Mouse (Mus musculus) Patski (cell line): ENCODE measurements around the gene Ube2e2. TPM values are rescaled to one million over a fixed set of nuclear protein-coding genes. Genes with fewer than 3 reads are reported as not detected.
A peak's percentile ranks its signal among the peaks of the same experiment; 100 is the strongest.

Experiments
- ATAC-seq: fragments of 100-300 bp; one replicate; pipeline ENCODE4 v1.8.0; 2021
- CTCF ChIA-PET: fragments of 350-600 bp; sonication (Branson Sonifier 250); formaldehyde crosslinking; loops from one replicate; lab custom pipeline; 2022; ENCODE audit warnings: inconsistent platforms; lab: Charles Lee
- POLR2A ChIA-PET: fragments of 350-600 bp; sonication (Branson Sonifier 250); formaldehyde crosslinking; loops from one replicate; lab custom pipeline; 2022; ENCODE audit warnings: antibody characterized with exemption, inconsistent platforms; lab: Charles Lee
- DNase-seq: peaks from one replicate; pipeline ENCODE4 v3.0.0-alpha.2; 2011; ENCODE audit warnings: low read depth, low spot score
- H3K27me3 ChIP-seq: fragments of 371-371 bp; one replicate; pipeline ENCODE4 v1.5.1; 2021
- CTCF ChIP-seq: fragments of 100-300 bp; IDR thresholded peaks from one replicate; pipeline ENCODE4 v1.5.1; 2021
- in situ Hi-C: fragments of 300-500 bp; cut with MboI; formaldehyde crosslinking; loops from 3 replicates; pipeline ENCODE4 v1.11.1; 2018; ENCODE audit warnings: low pct_unique_long_range_greater_than_20kb, mixed read lengths
- polyA plus RNA-seq: library from polyadenylated mRNA; unstranded; gene quantifications from one replicate; pipeline ENCODE4 v1.2.3, GENCODE M21; 2021

Gene Ube2e2
- polyA plus RNA-seq, 1 experiment from 2014 or later = 43.6 TPM

DNA sequence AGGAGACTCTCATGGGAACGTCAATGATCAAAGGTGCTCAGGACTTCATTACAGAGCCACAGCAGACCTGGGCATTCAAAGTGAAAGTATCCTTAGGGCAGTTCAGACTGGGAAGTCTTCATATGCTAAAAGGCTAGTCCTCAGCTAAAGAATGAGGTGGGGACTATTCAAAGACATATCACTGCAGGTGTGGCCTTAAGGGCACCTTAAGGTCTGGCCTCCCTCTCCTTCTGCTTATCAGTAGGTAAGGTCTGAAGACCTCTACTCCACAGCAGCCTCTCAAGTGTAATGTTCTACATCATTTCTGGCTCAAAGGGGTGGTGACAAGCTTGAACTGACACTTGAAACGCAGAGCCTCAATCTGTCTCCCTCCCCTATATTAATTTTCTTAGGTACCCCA lies 98.3 kb downstream of the Ube2e2 start:
- POLR2A ChIA-PET = no interaction called here
- CTCF ChIA-PET = interaction anchor here (1.6 kb wide), 1 partner anchor 17 kb away, joined by 4 read pairs; no protein-coding TSS in a partner anchor
- no peaks in the 10 kb centered on the region for H3K27me3 ChIP-seq
- no peak for DNase-seq
- in situ Hi-C loops = no loop called here
- no peak for TF ChIP-seq CTCF
- ATAC-seq = no peak

DNA sequence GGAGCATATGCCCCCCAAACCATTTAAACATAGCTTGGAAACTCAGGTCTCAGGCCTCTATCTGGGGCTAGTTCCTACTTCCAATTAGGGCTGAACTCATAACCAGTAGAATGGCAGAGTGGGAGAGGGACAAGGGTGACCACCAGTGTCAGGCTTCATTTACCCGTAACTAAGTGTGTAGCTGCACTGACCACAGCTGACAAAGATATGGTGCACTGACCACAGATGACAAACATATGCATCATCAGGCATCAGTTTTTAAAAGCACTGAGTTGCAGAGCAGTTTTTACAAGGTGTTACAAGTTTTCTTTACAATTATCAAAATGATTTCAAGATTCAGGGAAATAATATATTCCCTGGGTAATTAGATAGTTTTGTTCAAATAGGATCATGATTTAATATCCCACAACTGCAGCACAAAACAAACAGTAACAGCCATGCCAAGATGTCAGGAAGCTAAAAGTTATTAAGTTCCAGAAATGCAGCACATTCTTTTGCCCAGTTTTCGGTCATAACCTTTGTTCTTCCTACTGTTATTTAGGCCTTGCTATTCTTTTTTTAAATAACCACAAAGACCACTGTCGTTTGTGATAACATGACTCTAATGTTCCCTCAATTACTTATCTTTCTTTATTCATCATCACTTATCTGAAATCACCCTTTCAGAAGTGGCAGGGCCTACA lies 114.9 kb downstream of the Ube2e2 start:
- no peaks in the 10 kb centered on the region for H3K27me3 ChIP-seq
- in situ Hi-C loops = no loop called here
- no peak for TF ChIP-seq CTCF
- ATAC-seq (peak; percentile 92), DNase-seq (peak; percentile 25)
- CTCF ChIA-PET = interaction anchor here (1.1 to 1.7 kb wide), 2 partner anchors 17 to 99 kb away, joined by 4 read pairs; no protein-coding TSS in a partner anchor
- POLR2A ChIA-PET = no interaction called here

DNA sequence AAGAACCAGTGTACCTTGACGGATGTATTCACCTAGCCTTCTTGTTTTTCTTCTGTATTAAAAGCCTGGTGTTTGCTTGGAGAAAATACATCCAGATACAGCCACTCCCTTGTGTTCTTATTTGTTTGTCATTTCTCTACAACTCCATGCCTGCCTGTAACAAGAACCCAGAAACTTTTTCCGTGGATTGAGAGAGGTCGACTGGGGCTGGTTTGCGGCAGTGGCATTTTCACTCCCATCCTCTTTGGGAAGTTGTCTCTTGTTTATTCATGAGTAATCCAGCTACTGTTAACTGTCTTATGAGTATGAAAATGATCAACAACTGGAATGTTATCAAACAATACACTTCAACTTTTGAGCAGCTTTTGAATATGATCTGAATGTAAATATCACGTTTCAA lies 115.8 kb downstream of the Ube2e2 start:
- in situ Hi-C loops = no loop called here
- ChIA-PET CTCF (interaction anchor here (1.1 to 1.7 kb wide), 3 partner anchors 10 to 100 kb away, joined by 3 to 4 read pairs (median 4); no protein-coding TSS in a partner anchor), POLR2A (no interaction called here)
- ATAC-seq (no peak), DNase-seq (no peak)
- TF ChIP-seq CTCF = no peak
- H3K27me3 ChIP-seq = no peaks in the 10 kb centered on the region

DNA sequence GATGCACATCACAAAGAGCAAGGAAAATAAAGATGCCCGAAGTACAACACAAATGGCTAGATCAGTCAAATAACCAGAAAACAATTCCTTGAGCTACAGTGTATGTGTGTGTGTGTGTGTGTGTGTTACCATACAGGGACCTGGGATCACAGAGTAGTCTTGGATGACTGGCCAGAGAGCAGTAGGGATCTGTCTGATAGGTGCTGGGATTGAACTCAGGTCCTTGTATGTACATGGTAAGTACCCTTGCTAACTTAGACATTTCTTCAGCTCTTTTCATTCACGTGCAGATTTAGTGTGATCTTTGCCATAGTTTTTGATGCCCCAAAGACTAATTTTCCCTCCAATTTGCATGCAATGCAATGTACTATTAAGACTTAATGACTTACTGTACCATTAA lies 117.9 kb downstream of the Ube2e2 start:
- in situ Hi-C loops = no loop called here
- DNase-seq (no peak), ATAC-seq (no peak)
- ChIA-PET POLR2A (no interaction called here), CTCF (interaction anchor here (0.5 kb wide), 1 partner anchor 109 kb away, joined by 3 read pairs; no protein-coding TSS in a partner anchor)
- TF ChIP-seq CTCF = no peak
- H3K27me3 ChIP-seq = no peaks in the 10 kb centered on the region

DNA sequence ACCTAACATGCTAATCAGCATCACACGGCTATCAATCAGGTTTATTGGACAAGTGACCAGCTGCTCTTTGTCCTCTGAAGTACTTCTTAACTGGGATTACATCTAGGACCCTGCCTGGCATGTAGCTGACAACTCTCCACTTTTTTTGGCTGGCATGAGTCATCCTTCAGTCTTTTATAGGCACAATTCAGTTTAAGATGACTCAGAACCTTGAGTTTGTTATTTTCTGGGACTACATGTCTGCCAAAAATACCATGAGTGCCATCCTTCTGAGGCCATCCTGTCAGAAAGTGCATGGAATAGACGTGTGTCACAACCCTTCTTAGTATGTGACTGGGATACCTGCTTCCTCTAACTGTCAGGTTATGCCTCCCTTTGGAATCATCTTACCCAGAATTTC lies 120.3 kb downstream of the Ube2e2 start:
- H3K27me3 ChIP-seq = no peaks in the 10 kb centered on the region
- POLR2A ChIA-PET = no interaction called here
- ATAC-seq (peak; percentile 98), DNase-seq (peak; percentile 53)
- TF ChIP-seq CTCF = no peak
- CTCF ChIA-PET = no interaction called here
- in situ Hi-C loops = no loop called here

GRCm38 (mm10) chr14:18759601-18760356 lies 134.3 kb downstream of the Ube2e2 start:
- CTCF ChIA-PET = no interaction called here
- TF ChIP-seq CTCF = no peak
- POLR2A ChIA-PET = no interaction called here
- ATAC-seq (no peak), DNase-seq (no peak)
- in situ Hi-C loops = no loop called here
- no peaks in the 10 kb centered on the region for H3K27me3 ChIP-seq

GRCm38 (mm10) chr14:18758595-18759532 lies 135.2 kb downstream of the Ube2e2 start:
- CTCF ChIA-PET = no interaction called here
- ATAC-seq = no peak
- H3K27me3 ChIP-seq = no peaks in the 10 kb centered on the region
- TF ChIP-seq CTCF = no peak
- in situ Hi-C loops = no loop called here
- DNase-seq = no peak
- POLR2A ChIA-PET = interaction anchor here (0.6 kb wide), 1 partner anchor 72 kb away, joined by 3 read pairs; no protein-coding TSS in a partner anchor

DNA sequence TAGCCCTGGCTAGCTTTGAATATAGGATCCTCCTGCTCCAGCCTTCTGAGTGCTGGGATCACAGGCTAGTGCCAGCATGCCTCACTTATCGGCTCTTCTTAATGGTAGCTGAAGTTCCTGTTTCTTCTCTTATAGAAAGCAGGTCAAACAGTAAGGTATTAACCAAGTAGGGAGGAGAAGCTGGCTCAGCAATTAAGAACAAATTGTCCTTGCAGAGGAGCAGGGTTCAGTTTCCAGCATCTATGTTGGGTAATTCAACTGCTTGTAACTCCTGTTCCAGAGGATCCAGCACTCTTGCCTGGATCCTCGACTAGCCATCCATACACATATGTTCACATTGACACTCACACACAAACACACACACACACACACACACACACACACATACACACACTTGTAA lies 136.1 kb downstream of the Ube2e2 start:
- ATAC-seq (no peak), DNase-seq (no peak)
- ChIA-PET CTCF (no interaction called here), POLR2A (no interaction called here)
- H3K27me3 ChIP-seq = no peaks in the 10 kb centered on the region
- in situ Hi-C loops = no loop called here
- no peak for TF ChIP-seq CTCF

DNA sequence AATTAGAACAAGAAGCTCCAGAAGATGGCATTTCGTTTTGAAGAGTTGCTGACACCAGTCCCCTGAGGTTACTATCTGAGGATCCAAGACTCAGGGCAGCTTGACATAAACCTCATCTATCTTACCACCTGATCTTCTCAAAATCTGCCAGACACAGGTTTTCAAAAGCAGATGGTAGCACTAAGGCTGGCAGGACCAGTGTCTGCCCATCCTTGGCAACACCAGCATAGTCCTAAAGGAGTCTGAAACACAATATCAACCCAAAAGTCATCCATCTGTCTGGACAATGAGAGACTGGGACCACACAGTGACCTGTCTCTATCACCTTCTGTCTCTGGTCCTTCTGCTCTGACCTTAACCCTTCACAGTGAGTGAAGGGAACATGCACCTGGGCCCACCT lies 138.7 kb downstream of the Ube2e2 start:
- ATAC-seq (no peak), DNase-seq (no peak)
- CTCF ChIA-PET = no interaction called here
- no peak for TF ChIP-seq CTCF
- POLR2A ChIA-PET = no interaction called here
- H3K27me3 ChIP-seq = no peaks in the 10 kb centered on the region
- in situ Hi-C loops = no loop called here

DNA sequence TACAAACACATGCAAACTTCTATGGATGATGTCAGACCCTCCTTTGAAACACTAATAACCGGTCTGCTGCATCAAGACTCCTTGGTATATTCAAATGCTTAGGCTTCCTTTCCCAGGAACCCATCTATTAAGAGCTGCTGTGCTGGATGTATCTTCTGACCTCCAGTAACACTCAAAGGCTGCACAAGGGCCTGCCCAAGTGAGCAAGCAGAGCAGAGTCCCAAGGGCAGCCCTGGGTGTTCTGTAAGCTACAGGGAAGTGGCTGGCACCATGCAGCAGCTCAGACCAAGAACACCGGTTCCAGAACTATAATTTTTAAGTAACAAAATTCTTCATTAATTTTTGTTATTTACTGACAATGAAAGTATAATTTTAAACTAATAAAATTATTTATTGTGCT lies 139.5 kb downstream of the Ube2e2 start:
- ChIA-PET POLR2A (no interaction called here), CTCF (interaction anchor here (0.9 kb wide), 1 partner anchor 19 kb away, joined by 3 read pairs; no protein-coding TSS in a partner anchor)
- in situ Hi-C loops = no loop called here
- no peak for DNase-seq
- TF ChIP-seq CTCF = no peak
- ATAC-seq = no peak
- H3K27me3 ChIP-seq = no peaks in the 10 kb centered on the region
